Mouse (Mus musculus) hindbrain, embryonic 11.5 days (tissue): ENCODE measurements around the gene Myo18a. TPM values are rescaled to one million over a fixed set of nuclear protein-coding genes. Genes with fewer than 3 reads are reported as not detected.
A peak's percentile ranks its signal among the peaks of the same experiment; 100 is the strongest.

Experiments
- ATAC-seq: fragments of 200-750 bp; cut with Nextera tagmentation; 2 replicates; pipeline ENCODE4 v1.8.0; 2017; ENCODE audit warnings: mild to moderate bottlenecking, moderate TSS enrichment, moderate library complexity; ENCODE audit not compliant: low FRiP score
- DNase-seq: peaks from one replicate; pipeline ENCODE4 v3.0.0-alpha.2; 2015; ENCODE audit warnings: low spot score
- H3K27ac ChIP-seq: fragments of 300-500 bp; sonication (generic); 2 replicates; pipeline ENCODE4 v1.5.1; 2014; ENCODE audit warnings: mild to moderate bottlenecking, low read depth, low read length
- H3K27me3 ChIP-seq: fragments of 300-500 bp; sonication (generic); 2 replicates; pipeline ENCODE4 v1.6.1; 2014; ENCODE audit warnings: mild to moderate bottlenecking, low read length, moderate library complexity, mixed read lengths; ENCODE audit not compliant: control insufficient read depth, insufficient read depth
- H3K36me3 ChIP-seq: fragments of 300-500 bp; sonication (generic); 2 replicates; pipeline ENCODE4 v1.6.1; 2014; ENCODE audit warnings: mild to moderate bottlenecking, low read length, moderate library complexity, mixed read lengths; ENCODE audit not compliant: control insufficient read depth, insufficient read depth
- H3K4me1 ChIP-seq: fragments of 300-500 bp; sonication (generic); replicated peaks from 2 replicates; pipeline ENCODE4 v1.6.1; 2014; ENCODE audit warnings: low read length, mixed read lengths; ENCODE audit not compliant: control insufficient read depth, insufficient read depth
- H3K4me2 ChIP-seq: fragments of 300-500 bp; sonication (generic); replicated peaks from 2 replicates; pipeline ENCODE4 v1.6.1; 2014; ENCODE audit warnings: mild to moderate bottlenecking, low read depth, low read length
- H3K4me3 ChIP-seq: fragments of 300-500 bp; sonication (generic); 2 replicates; pipeline ENCODE4 v1.5.1; 2014; ENCODE audit warnings: low read depth, low read length
- H3K9ac ChIP-seq: fragments of 300-500 bp; sonication (generic); 2 replicates; pipeline ENCODE4 v1.6.1; 2014; ENCODE audit warnings: low read depth, low read length
- H3K9me3 ChIP-seq: fragments of 300-500 bp; sonication (generic); 2 replicates; pipeline ENCODE4 v1.6.1; 2016; ENCODE audit warnings: low read length; ENCODE audit not compliant: control insufficient read depth
- WGBS: fragments of 180-500 bp; shearing (Covaris S2); extraction: QIAGEN DNeasy Blood & Tissue Kit; methylation state at CpG from one replicate; pipeline ENCODE4 v1.1.7; 2014; 5-methylcytosine and 5-hydroxymethylcytosine counted together
- polyA plus RNA-seq: library from polyadenylated mRNA; unstranded; fragments of >200 nt; fragmentation: Nextera tagmentation; extraction: Ambion mirVana; gene quantifications from 2 replicates; pipeline ENCODE4 v1.2.1, GENCODE M21; 2014

Myo18a gene
- polyA plus RNA-seq, 1 experiment from 2014 or later = 29.2 TPM

GRCm38 (mm10) chr11:77779240-77779639 is 16.2 kb downstream of the Myo18a start:
- Histone ChIP-seq H3K4me3 (no peak overlapping the region), H3K4me2 (no peak overlapping the region), H3K9me3 (no peaks in the 10 kb centered on the region), H3K9ac (no peak overlapping the region), H3K27me3 (no peaks in the 10 kb centered on the region), H3K36me3 (no peaks in the 10 kb centered on the region), H3K27ac (no peak overlapping the region), H3K4me1 (peaks cover 2% of the 10 kb centered on the region; the same call in 1 of the 2 replicates)
- DNase-seq (no peak), ATAC-seq (no peak)
- 58% methylated on average over 1 of the region's 1 CpGs for WGBS

DNA sequence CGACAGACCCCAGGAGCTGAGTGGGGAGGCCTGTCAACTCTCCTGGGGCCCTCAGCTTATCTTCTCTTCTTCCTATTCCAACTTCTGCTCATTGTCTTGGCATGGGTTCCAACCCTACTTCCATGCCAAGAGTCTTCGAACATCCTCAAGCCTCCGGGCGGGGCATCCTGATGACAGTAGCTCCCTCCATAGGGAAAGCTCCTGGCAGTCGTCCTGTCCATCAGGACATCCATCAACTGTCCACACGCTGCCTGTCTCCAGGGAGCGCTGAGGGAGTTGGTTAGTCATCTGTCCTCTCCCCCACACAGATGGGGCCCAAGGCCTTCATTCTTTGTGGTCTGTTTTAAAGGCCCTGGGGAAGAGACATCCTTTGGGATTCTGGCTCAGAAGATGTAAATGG is 18.0 kb downstream of the Myo18a start:
- Histone ChIP-seq H3K4me2 (no peak overlapping the region), H3K36me3 (no peaks in the 10 kb centered on the region), H3K27me3 (no peaks in the 10 kb centered on the region), H3K4me1 (peaks cover 8% of the 10 kb centered on the region), H3K27ac (no peak overlapping the region), H3K9me3 (no peaks in the 10 kb centered on the region), H3K9ac (no peak overlapping the region), H3K4me3 (no peak overlapping the region)
- no peak for DNase-seq
- ATAC-seq = no peak
- 80% methylated on average over 7 of the region's 7 CpGs for WGBS

- Histone ChIP-seq H3K4me2 (no peak overlapping the region), H3K27me3 (no peaks in the 10 kb centered on the region), H3K36me3 (no peaks in the 10 kb centered on the region), H3K9ac (no peak overlapping the region), H3K9me3 (no peaks in the 10 kb centered on the region), H3K27ac (no peak overlapping the region), H3K4me1 (peaks cover 8% of the 10 kb centered on the region), H3K4me3 (no peak overlapping the region)
- WGBS = 87% methylated on average over 7 of the region's 7 CpGs
- no peak for DNase-seq
- no peak for ATAC-seq
Observed at GRCm38 (mm10) chr11:77782104-77782815, 19.2 kb downstream of the Myo18a start.

DNA sequence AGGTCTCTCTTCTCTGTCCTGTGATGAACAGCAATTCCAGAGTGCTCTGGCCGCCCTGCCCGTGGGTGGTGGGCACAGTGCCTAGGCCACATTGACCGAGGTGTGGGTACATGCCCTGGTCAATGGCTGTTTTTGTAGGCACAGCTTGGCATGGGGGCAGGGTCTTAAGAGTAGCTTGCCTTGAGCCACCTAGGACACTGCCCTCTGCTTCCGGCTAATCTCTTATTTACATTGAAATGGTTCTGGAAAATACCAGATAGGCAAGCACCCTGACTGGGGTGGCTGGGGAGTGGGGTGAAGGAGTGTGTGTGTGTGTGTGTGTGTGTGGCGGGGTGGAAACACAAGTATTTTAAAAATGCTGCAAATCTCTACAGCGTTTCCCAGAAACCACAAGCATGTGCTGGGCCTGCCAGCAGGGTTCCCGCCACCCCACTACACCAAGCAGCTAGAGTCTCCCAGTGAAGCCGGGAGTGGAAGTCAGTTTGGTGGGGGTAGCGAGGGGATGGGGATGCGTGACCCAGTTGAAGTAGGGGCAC is 20.2 kb downstream of the Myo18a start:
- Histone ChIP-seq H3K27ac (no peak overlapping the region), H3K4me3 (no peak overlapping the region), H3K36me3 (no peaks in the 10 kb centered on the region), H3K9me3 (no peaks in the 10 kb centered on the region), H3K27me3 (no peaks in the 10 kb centered on the region), H3K9ac (no peak overlapping the region), H3K4me2 (no peak overlapping the region), H3K4me1 (peaks cover 8% of the 10 kb centered on the region)
- DNase-seq = no peak
- WGBS = 63% methylated on average over 10 of the region's 10 CpGs
- no peak for ATAC-seq

GRCm38 (mm10) chr11:77783747-77784646 is 21.0 kb downstream of the Myo18a start:
- Histone ChIP-seq H3K27me3 (no peaks in the 10 kb centered on the region), H3K36me3 (no peaks in the 10 kb centered on the region), H3K4me2 (no peak overlapping the region), H3K9me3 (no peaks in the 10 kb centered on the region), H3K4me1 (peaks cover 8% of the 10 kb centered on the region), H3K27ac (no peak overlapping the region), H3K4me3 (no peak overlapping the region), H3K9ac (no peak overlapping the region)
- ATAC-seq (no peak), DNase-seq (no peak)
- 56% methylated on average over 18 of the region's 18 CpGs for WGBS

DNA sequence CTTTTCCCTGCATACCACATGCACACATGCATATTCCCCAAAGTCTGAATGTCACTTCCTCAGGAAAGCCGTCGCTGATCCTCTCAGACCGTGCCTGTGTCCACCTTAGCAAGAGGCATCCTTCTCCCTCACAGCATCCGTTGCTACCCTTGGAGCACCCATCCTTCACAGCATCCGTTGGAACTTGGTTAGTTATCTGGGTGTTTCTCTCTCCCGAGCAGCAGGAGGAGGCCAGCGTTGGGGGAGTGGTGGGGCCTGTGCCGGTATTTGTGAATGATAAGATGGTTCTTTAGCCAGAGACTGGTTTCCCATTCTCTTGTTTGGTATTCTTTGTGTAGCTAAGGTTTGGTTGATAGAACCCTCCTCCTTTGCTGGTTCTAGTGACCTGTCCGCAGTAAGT is 21.8 kb downstream of the Myo18a start:
- H3K4me1 ChIP-seq = peaks cover 8% of the 10 kb centered on the region
- no peak for DNase-seq
- H3K4me3 ChIP-seq = no peak overlapping the region
- H3K9me3 ChIP-seq = no peaks in the 10 kb centered on the region
- H3K36me3 ChIP-seq = no peaks in the 10 kb centered on the region
- H3K4me2 ChIP-seq = no peak overlapping the region
- no peak for ATAC-seq
- H3K27ac ChIP-seq = no peak overlapping the region
- no peaks in the 10 kb centered on the region for H3K27me3 ChIP-seq
- H3K9ac ChIP-seq = no peak overlapping the region
- WGBS = 83% methylated on average over 9 of the region's 9 CpGs

GRCm38 (mm10) chr11:77785396-77785767 is 22.3 kb downstream of the Myo18a start:
- Histone ChIP-seq H3K27me3 (no peaks in the 10 kb centered on the region), H3K4me2 (no peak overlapping the region), H3K4me1 (peaks cover 8% of the 10 kb centered on the region), H3K36me3 (no peaks in the 10 kb centered on the region), H3K27ac (peak overlapping the region; percentile 47; the same call in 1 of the 2 replicates), H3K9me3 (no peaks in the 10 kb centered on the region), H3K9ac (no peak overlapping the region), H3K4me3 (no peak overlapping the region)
- DNase-seq (no peak), ATAC-seq (no peak)
- 19% methylated on average over 5 of the region's 5 CpGs for WGBS

GRCm38 (mm10) chr11:77785768-77786561 is 22.9 kb downstream of the Myo18a start:
- Histone ChIP-seq H3K4me1 (peaks cover 8% of the 10 kb centered on the region), H3K4me3 (no peak overlapping the region), H3K27me3 (no peaks in the 10 kb centered on the region), H3K9ac (no peak overlapping the region), H3K9me3 (no peaks in the 10 kb centered on the region), H3K4me2 (no peak overlapping the region), H3K27ac (peak overlapping the region; percentile 47; the same call in 1 of the 2 replicates), H3K36me3 (no peaks in the 10 kb centered on the region)
- 54% methylated on average over 7 of the region's 7 CpGs for WGBS
- DNase-seq (no peak), ATAC-seq (no peak)
